Mouse (Mus musculus) neural tube, embryonic 12.5 days (tissue): ENCODE data around the gene Mpdz. TPM values are rescaled to one million over a fixed set of nuclear protein-coding genes. Genes with fewer than 3 reads are reported as not detected.

ENCODE experiments used
- ATAC-seq: fragments of 200-750 bp; cut with Nextera tagmentation; 2 replicates; pipeline ENCODE4 v1.8.0; 2017; ENCODE audit warnings: low read depth, mild to moderate bottlenecking, moderate TSS enrichment, moderate library complexity; ENCODE audit not compliant: low FRiP score
- H3K27ac ChIP-seq: fragments of 300-500 bp; sonication (generic); 2 replicates; pipeline ENCODE4 v1.5.1; 2016
- H3K27me3 ChIP-seq: fragments of 300-500 bp; sonication (generic); replicated peaks from 2 replicates; pipeline ENCODE4 v1.6.1; 2016; ENCODE audit warnings: mild to moderate bottlenecking
- H3K36me3 ChIP-seq: fragments of 300-500 bp; sonication (generic); 2 replicates; pipeline ENCODE4 v1.6.1; 2016; ENCODE audit warnings: mild to moderate bottlenecking
- H3K4me1 ChIP-seq: fragments of 300-500 bp; sonication (generic); 2 replicates; pipeline ENCODE4 v1.6.1; 2016
- H3K4me2 ChIP-seq: fragments of 300-500 bp; sonication (generic); replicated peaks from 2 replicates; pipeline ENCODE4 v1.6.1; 2016; ENCODE audit warnings: mild to moderate bottlenecking
- H3K4me3 ChIP-seq: fragments of 300-500 bp; sonication (generic); 2 replicates; pipeline ENCODE4 v1.5.1; 2016
- H3K9ac ChIP-seq: fragments of 300-500 bp; sonication (generic); 2 replicates; pipeline ENCODE4 v1.6.1; 2016; ENCODE audit warnings: mild to moderate bottlenecking
- H3K9me3 ChIP-seq: fragments of 300-500 bp; sonication (generic); 2 replicates; pipeline ENCODE4 v1.6.1; 2016; ENCODE audit warnings: mild to moderate bottlenecking
- WGBS: fragments of 180-500 bp; shearing (Covaris S2); methylation state at CpG from one replicate; pipeline ENCODE4 v1.1.7; 2016; 5-methylcytosine and 5-hydroxymethylcytosine counted together
- polyA plus RNA-seq: library from polyadenylated mRNA; unstranded; fragments of >200 nt; fragmentation: Nextera tagmentation; extraction: Ambion mirVana; gene quantifications from 2 replicates; pipeline ENCODE4 v1.2.1, GENCODE M21; 2016

Gene Mpdz
- polyA plus RNA-seq, 1 experiment from 2014 or later = 32.5 TPM

DNA sequence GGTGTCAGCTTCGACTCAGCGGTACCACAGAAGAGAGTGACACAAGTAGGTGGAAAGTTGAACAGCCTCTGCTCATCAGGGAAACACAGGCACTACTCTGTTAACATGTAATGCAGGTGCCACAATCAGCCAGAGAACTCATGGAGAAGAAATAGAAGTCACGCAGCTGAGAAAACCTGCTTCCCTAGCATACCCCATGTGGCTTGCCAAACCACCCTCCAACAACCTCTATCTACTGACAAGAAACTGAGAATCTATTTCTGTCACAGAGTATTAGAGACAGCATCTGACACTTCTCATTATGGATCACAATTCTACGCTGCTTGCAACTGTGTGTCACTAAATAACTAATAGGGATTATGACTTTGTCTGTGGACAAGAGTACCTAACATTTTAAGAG is 70.3 kb downstream of the Mpdz start:
- Histone ChIP-seq H3K36me3 (0 out of 2 replicates have a peak, but pooled peaks cover 3% of the 10 kb centered on the region), H3K4me2 (no peak overlapping the region), H3K9ac (no peak overlapping the region), H3K27me3 (no peaks in the 10 kb centered on the region), H3K4me1 (no peaks in the 10 kb centered on the region), H3K9me3 (no peaks in the 10 kb centered on the region), H3K4me3 (no peak overlapping the region), H3K27ac (no peak overlapping the region)
- no peak for ATAC-seq
- 93% methylated on average over 4 of the region's 4 CpGs for WGBS

DNA sequence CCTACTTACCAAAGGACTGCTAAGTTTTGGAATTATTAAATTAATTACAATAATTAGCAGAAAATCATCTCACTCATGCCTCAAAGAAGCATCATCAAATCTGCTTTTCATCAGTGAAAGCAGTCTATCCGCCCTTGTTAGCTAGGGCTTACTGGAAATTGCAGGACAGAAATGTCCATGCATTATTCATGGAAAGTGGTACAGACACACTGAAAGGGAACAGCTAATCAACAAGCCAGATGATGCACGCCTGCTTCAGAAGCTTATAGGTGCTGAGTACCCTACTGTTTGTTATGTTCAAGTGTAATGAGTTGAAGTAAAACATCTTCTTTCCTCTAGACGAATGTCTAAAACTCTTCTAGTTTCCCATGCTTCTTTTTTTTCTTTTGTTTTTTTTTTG is 91.2 kb downstream of the Mpdz start:
- Histone ChIP-seq H3K9ac (no peak overlapping the region), H3K4me2 (no peak overlapping the region), H3K27me3 (no peaks in the 10 kb centered on the region), H3K27ac (no peak overlapping the region), H3K4me3 (no peak overlapping the region), H3K4me1 (no peaks in the 10 kb centered on the region), H3K9me3 (no peaks in the 10 kb centered on the region), H3K36me3 (peaks cover 16% of the 10 kb centered on the region)
- ATAC-seq = no peak
- 67% methylated on average over 3 of the region's 3 CpGs for WGBS

GRCm38 (mm10) chr4:81348646-81349045 is 94.0 kb downstream of the Mpdz start:
- Histone ChIP-seq H3K4me2 (no peak overlapping the region), H3K27me3 (no peaks in the 10 kb centered on the region), H3K4me1 (no peaks in the 10 kb centered on the region), H3K36me3 (peaks cover 16% of the 10 kb centered on the region), H3K9me3 (no peaks in the 10 kb centered on the region), H3K4me3 (no peak overlapping the region), H3K27ac (no peak overlapping the region), H3K9ac (no peak overlapping the region)
- 82% methylated on average over 7 of the region's 7 CpGs for WGBS
- ATAC-seq = no peak

DNA sequence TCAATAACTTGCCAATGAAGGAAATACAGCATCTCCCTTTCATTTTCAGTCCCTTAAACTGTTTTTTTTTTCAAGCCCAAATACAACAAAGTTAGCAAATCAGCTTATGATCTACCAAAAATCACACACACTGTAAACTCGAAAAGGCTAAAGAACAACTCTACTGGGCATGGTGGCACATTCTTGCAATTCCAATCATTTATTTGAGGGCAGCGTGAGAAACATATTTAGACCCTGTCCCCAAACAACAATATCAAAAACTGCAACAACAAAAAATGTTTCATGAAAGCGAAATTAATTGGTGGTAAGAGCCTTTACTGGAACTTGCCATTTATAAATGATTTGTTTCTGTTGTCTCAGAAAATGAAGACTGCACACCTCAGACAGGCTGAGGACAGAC is 97.5 kb downstream of the Mpdz start:
- ATAC-seq = no peak
- H3K27me3 ChIP-seq = no peaks in the 10 kb centered on the region
- no peaks in the 10 kb centered on the region for H3K9me3 ChIP-seq
- no peaks in the 10 kb centered on the region for H3K4me1 ChIP-seq
- H3K27ac ChIP-seq = no peak overlapping the region
- H3K36me3 ChIP-seq = peaks cover 16% of the 10 kb centered on the region
- H3K9ac ChIP-seq = no peak overlapping the region
- WGBS = 93% methylated on average over 3 of the region's 3 CpGs
- H3K4me2 ChIP-seq = no peak overlapping the region
- H3K4me3 ChIP-seq = no peak overlapping the region

DNA sequence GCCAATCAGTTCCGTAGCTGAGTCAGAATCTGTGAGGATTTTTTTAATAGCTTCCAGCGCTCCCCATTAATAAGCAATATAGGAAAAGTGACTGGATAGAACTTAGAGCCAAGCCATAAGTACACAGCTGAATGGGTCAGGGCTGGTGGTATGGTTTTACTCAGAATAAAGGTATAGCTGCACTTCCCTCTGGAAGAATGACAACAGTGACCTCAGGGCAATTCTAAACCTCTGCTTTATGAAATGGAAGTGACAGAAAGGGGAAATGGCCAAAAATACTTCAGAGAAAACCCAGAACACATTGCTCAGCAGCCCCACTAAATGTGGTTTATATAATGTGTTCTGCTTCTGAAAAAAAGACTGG is 109.0 kb downstream of the Mpdz start:
- Histone ChIP-seq H3K36me3 (peaks cover 9% of the 10 kb centered on the region; the same call in 1 of the 2 replicates), H3K4me1 (no peaks in the 10 kb centered on the region; the same call in 1 of the 2 replicates), H3K9ac (no peak overlapping the region), H3K4me3 (no peak overlapping the region), H3K27ac (no peak overlapping the region), H3K9me3 (no peaks in the 10 kb centered on the region), H3K27me3 (no peaks in the 10 kb centered on the region), H3K4me2 (no peak overlapping the region)
- 92% methylated on average over 2 of the region's 2 CpGs for WGBS
- ATAC-seq = no peak

DNA sequence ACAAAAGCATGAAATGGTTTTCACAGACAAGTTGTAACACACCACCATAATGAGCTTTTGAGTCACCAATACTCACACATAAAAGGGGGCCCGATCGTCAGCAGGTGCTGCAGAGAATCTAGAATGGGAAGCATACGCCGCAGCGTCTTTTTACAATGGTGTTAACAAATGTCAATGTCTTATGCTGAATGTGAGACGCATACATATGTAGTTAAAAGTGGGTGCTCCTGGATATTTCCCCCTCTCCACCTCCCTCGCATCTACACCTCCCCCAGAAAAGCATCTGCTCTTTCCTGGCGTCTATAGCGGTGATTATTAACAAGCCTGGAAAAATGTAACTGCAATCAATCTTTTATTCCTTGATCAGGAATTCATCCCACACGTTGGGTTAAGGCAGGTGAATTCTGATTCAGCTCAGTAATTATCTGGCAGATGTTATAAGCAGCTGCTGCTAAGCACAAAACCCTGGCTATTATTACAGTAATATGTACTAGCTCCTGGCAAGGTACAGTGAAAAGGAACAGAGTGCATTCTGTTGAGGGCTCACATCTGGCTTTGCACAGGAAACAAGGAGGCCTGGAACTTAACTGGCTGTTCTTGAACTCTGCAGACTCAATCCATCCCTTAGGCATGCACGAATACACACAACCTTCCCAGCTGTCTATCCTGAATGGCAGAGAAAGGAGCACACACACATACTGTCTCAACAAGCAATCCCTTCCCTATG is 109.6 kb downstream of the Mpdz start:
- no peaks in the 10 kb centered on the region; the same call in 1 of the 2 replicates for H3K4me1 ChIP-seq
- ATAC-seq = peak; percentile 49
- peaks cover 9% of the 10 kb centered on the region; the same call in 1 of the 2 replicates for H3K36me3 ChIP-seq
- no peak overlapping the region for H3K4me2 ChIP-seq
- H3K4me3 ChIP-seq = no peak overlapping the region
- H3K27me3 ChIP-seq = no peaks in the 10 kb centered on the region
- 71% methylated on average over 11 of the region's 11 CpGs for WGBS
- no peak overlapping the region for H3K9ac ChIP-seq
- H3K9me3 ChIP-seq = no peaks in the 10 kb centered on the region
- no peak overlapping the region for H3K27ac ChIP-seq

DNA sequence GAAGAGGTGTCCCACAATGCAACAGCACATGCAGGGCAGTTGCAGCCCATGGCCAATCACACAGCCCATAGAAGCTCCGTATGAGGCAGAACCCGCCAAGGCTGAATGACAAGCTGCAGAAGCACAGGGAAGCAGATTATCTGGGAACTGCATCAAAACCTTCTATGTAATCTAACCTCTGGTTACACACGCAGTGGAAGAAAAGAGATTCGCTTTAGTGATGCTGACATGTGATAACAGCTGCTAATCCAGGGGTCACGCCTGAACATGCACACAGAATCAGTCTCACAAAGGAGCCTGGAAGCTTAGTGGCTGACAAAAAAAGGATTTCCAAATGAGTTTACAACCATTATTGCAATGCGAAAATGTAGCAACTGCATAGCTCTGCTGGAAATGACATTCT is 110.2 kb downstream of the Mpdz start:
- Histone ChIP-seq H3K4me3 (no peak overlapping the region), H3K27me3 (no peaks in the 10 kb centered on the region), H3K27ac (no peak overlapping the region), H3K36me3 (peaks cover 9% of the 10 kb centered on the region; the same call in 1 of the 2 replicates), H3K9ac (no peak overlapping the region), H3K9me3 (no peaks in the 10 kb centered on the region), H3K4me2 (no peak overlapping the region), H3K4me1 (no peaks in the 10 kb centered on the region; the same call in 1 of the 2 replicates)
- WGBS = 80% methylated on average over 6 of the region's 6 CpGs
- ATAC-seq = no peak; the same call in 1 of the 2 replicates

- WGBS = 92% methylated on average over 2 of the region's 2 CpGs
These were observed 114.9 kb downstream of the Mpdz start for GRCm38 (mm10) chr4:81327694-81328093.

GRCm38 (mm10) chr4:81323853-81324252 is 118.8 kb downstream of the Mpdz start:
- H3K4me3 ChIP-seq = no peak overlapping the region
- no peaks in the 10 kb centered on the region for H3K4me1 ChIP-seq
- WGBS = 97% methylated on average over 4 of the region's 4 CpGs
- H3K27ac ChIP-seq = no peak overlapping the region
- H3K9ac ChIP-seq = no peak overlapping the region
- no peak for ATAC-seq
- peaks cover 4% of the 10 kb centered on the region; the same call in 1 of the 2 replicates for H3K36me3 ChIP-seq
- no peaks in the 10 kb centered on the region for H3K27me3 ChIP-seq
- H3K9me3 ChIP-seq = no peaks in the 10 kb centered on the region
- H3K4me2 ChIP-seq = no peak overlapping the region

More at GRCm38 (mm10) chr4:81327694-81328093, 114.9 kb downstream of the Mpdz start:
- ATAC-seq = no peak
- Histone ChIP-seq H3K27ac (no peak overlapping the region), H3K36me3 (peaks cover 4% of the 10 kb centered on the region; the same call in 1 of the 2 replicates), H3K27me3 (no peaks in the 10 kb centered on the region), H3K4me2 (no peak overlapping the region), H3K4me1 (no peaks in the 10 kb centered on the region), H3K9ac (no peak overlapping the region), H3K9me3 (no peaks in the 10 kb centered on the region), H3K4me3 (no peak overlapping the region)

- H3K9me3 ChIP-seq = no peaks in the 10 kb centered on the region
- no peak overlapping the region for H3K9ac ChIP-seq
- H3K36me3 ChIP-seq = peaks cover 10% of the 10 kb centered on the region; the same call in 1 of the 2 replicates
- no peaks in the 10 kb centered on the region for H3K27me3 ChIP-seq
- no peaks in the 10 kb centered on the region for H3K4me1 ChIP-seq
- no peak overlapping the region for H3K27ac ChIP-seq
- ATAC-seq = no peak
- no peak overlapping the region for H3K4me2 ChIP-seq
- H3K4me3 ChIP-seq = no peak overlapping the region
- 88% methylated on average over 3 of the region's 3 CpGs for WGBS
These were observed 120.4 kb downstream of the Mpdz start for GRCm38 (mm10) chr4:81322232-81322631.

DNA sequence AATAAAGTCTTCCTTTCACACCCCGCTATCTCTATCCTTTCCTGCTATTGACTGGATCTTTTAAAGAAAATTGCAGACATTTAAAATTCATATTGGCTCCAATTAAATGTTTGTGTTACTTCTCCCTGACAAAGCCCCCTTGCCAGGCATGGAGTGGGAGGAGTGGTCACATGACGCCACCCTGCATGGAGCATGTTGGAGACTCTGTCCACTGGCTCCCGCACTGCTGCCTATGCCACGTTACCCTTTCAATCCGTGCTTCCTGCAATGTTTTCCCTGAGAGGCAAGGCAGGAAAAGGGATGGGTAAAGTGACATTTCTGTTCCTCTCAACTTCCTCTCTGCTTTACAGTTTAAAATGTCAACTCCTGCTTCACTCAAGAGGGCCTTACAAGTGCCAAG is 128.0 kb downstream of the Mpdz start:
- H3K9ac ChIP-seq = no peak overlapping the region
- no peak overlapping the region for H3K27ac ChIP-seq
- peaks cover 6% of the 10 kb centered on the region; the same call in 1 of the 2 replicates for H3K36me3 ChIP-seq
- H3K4me1 ChIP-seq = no peaks in the 10 kb centered on the region
- H3K27me3 ChIP-seq = no peaks in the 10 kb centered on the region
- H3K4me2 ChIP-seq = no peak overlapping the region
- WGBS = 80% methylated on average over 5 of the region's 5 CpGs
- no peak for ATAC-seq
- no peaks in the 10 kb centered on the region for H3K9me3 ChIP-seq
- no peak overlapping the region for H3K4me3 ChIP-seq

- peaks cover 6% of the 10 kb centered on the region; the same call in 1 of the 2 replicates for H3K36me3 ChIP-seq
- no peak overlapping the region for H3K4me2 ChIP-seq
- 90% methylated on average over 4 of the region's 4 CpGs for WGBS
- no peak overlapping the region for H3K9ac ChIP-seq
- no peaks in the 10 kb centered on the region for H3K9me3 ChIP-seq
- H3K27me3 ChIP-seq = no peaks in the 10 kb centered on the region
- no peaks in the 10 kb centered on the region for H3K4me1 ChIP-seq
- no peak for ATAC-seq
- H3K4me3 ChIP-seq = no peak overlapping the region
- no peak overlapping the region for H3K27ac ChIP-seq
These were observed 129.4 kb downstream of the Mpdz start for GRCm38 (mm10) chr4:81313246-81313645.

DNA sequence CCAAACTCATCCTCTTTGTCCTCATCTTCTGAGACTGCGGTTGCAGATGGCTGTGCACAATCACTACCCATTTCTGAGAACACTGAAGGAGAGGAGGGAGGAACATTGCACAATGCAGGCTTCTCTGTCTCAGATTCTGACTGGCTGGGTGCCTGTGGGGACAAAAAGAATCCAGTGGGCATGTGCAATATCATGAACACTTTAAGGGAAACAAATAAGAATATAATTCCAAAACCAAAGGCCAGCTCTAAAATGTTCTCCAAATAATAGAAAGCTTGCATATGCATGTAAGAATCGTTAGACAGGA is 132.5 kb downstream of the Mpdz start:
- Histone ChIP-seq H3K27me3 (no peaks in the 10 kb centered on the region), H3K4me3 (no peak overlapping the region), H3K27ac (no peak overlapping the region), H3K9me3 (no peaks in the 10 kb centered on the region), H3K36me3 (peaks cover 10% of the 10 kb centered on the region), H3K4me2 (no peak overlapping the region), H3K4me1 (no peaks in the 10 kb centered on the region), H3K9ac (no peak overlapping the region)
- 77% methylated on average over 2 of the region's 2 CpGs for WGBS
- ATAC-seq = no peak
